Mouse (Mus musculus) embryonic fibroblast, embryonic 13.5 days (primary cell): ENCODE measurements at regions not wholly inside any gene's neighbourhood (a gene's known extent, or its start where the extent isn't known, plus 50 kb on each side); places are given as distances from the start of the nearest gene placed in this dataset.

Experiments used
- CTCF ChIP-seq: IDR thresholded peaks from 2 replicates; pipeline ENCODE4 v1.5.1; 2011; ENCODE audit warnings: mild to moderate bottlenecking, control low read depth, low read length, moderate library complexity, borderline replicate concordance; ENCODE audit not compliant: insufficient read depth
- POLR2A ChIP-seq: IDR thresholded peaks from 2 replicates; pipeline ENCODE4 v1.6.1; 2011; ENCODE audit warnings: low read depth, mild to moderate bottlenecking, control low read depth, low read length, moderate library complexity

GRCm38 (mm10) chr2:143192256-143193164, 114.2 kb downstream of the Otor start:
- TF ChIP-seq POLR2A (no peak), CTCF (no peak)
